Mouse (Mus musculus): Measurements from ENCODE around the gene Cd19.

DNA sequence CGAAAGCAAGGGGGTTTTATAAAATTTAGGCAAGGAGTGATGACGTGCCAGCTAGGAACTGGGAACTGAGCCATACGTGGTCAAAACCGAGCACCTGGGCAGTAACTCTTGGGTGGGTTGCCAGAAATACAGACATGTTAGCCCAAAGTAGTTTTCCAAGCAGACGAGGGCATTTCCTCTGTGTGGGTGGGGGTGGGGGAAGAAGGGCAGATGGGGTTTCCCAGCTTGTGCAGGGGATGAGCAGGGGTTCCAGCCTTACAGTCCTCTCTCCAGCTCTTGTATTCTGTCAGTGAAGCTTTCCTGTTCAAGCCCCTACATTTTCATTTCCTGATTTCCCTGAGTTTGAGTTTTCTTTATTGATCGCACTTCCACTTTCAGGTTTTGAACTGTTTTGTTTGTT, 9.5 kb upstream of the Cd19 start:
- TF ChIP-seq CTCF (conservative IDR thresholded peaks at IDR 0.05; ENCODE audit: low read length) = no peak
- no peak for TF ChIP-seq POU5F1 (IDR thresholded peaks at IDR 0.05; ENCODE audit: borderline replicate concordance, low read length)
- TF ChIP-seq NANOG (IDR thresholded peaks at IDR 0.05; ENCODE audit: borderline replicate concordance, low read length) = no peak

Data from E14TG2a.4 (cell line).